Mouse (Mus musculus) kidney, embryonic 14.5 days (tissue): ENCODE results near the gene Gm1043. TPM values are rescaled to one million over a fixed set of nuclear protein-coding genes. Genes with fewer than 3 reads are reported as not detected.
A peak's percentile ranks its signal among the peaks of the same experiment; 100 is the strongest.

Experiments
- ATAC-seq: fragments of 200-750 bp; cut with Nextera tagmentation; 2 replicates; pipeline ENCODE4 v1.8.0; 2017; ENCODE audit warnings: moderate number of reproducible peaks, mild to moderate bottlenecking, moderate TSS enrichment, moderate library complexity; ENCODE audit not compliant: low FRiP score, low TSS enrichment
- H3K27ac ChIP-seq: fragments of 300-500 bp; sonication (generic); 2 replicates; pipeline ENCODE4 v1.5.1; 2014; ENCODE audit warnings: low read depth, mild to moderate bottlenecking, low read length, moderate library complexity, mixed read lengths
- H3K27me3 ChIP-seq: fragments of 300-500 bp; sonication (generic); 2 replicates; pipeline ENCODE4 v1.6.1; 2014; ENCODE audit warnings: mild to moderate bottlenecking, low read length; ENCODE audit not compliant: control insufficient read depth, insufficient read depth
- H3K36me3 ChIP-seq: fragments of 300-500 bp; sonication (generic); 2 replicates; pipeline ENCODE4 v1.6.1; 2014; ENCODE audit warnings: low read length, mixed read lengths; ENCODE audit not compliant: control insufficient read depth, insufficient read depth
- H3K4me1 ChIP-seq: fragments of 300-500 bp; sonication (generic); 2 replicates; pipeline ENCODE4 v1.6.1; 2014; ENCODE audit warnings: low read length, mixed read lengths; ENCODE audit not compliant: control insufficient read depth, insufficient read depth
- H3K4me2 ChIP-seq: fragments of 300-500 bp; sonication (generic); replicated peaks from 2 replicates; pipeline ENCODE4 v1.6.1; 2014; ENCODE audit warnings: low read depth, mild to moderate bottlenecking, low read length
- H3K4me3 ChIP-seq: fragments of 300-500 bp; sonication (generic); 2 replicates; pipeline ENCODE4 v1.5.1; 2014; ENCODE audit warnings: mild to moderate bottlenecking, low read length
- H3K9ac ChIP-seq: fragments of 300-500 bp; sonication (generic); 2 replicates; pipeline ENCODE4 v1.6.1; 2014; ENCODE audit warnings: low read depth, mild to moderate bottlenecking, low read length, moderate library complexity
- H3K9me3 ChIP-seq: fragments of 300-500 bp; sonication (generic); 2 replicates; pipeline ENCODE4 v1.6.1; 2016; ENCODE audit warnings: low read length; ENCODE audit not compliant: control insufficient read depth
- WGBS: fragments of 180-500 bp; shearing (Covaris S2); extraction: QIAGEN DNeasy Blood & Tissue Kit; methylation state at CpG from one replicate; pipeline ENCODE4 v1.1.7; 2014; 5-methylcytosine and 5-hydroxymethylcytosine counted together
- polyA plus RNA-seq: library from polyadenylated mRNA; unstranded; fragments of >200 nt; fragmentation: Nextera tagmentation; extraction: Ambion mirVana; gene quantifications from 2 replicates; pipeline ENCODE4 v1.2.1, GENCODE M21; 2014

Gene Gm1043
- polyA plus RNA-seq, 1 experiment from 2014 or later, result not detected

- Histone ChIP-seq H3K4me1 (peaks cover 12% of the 10 kb centered on the region; the same call in 1 of the 2 replicates), H3K27ac (no peak overlapping the region; the same call in 1 of the 2 replicates), H3K27me3 (peaks cover 65% of the 10 kb centered on the region), H3K36me3 (no peaks in the 10 kb centered on the region), H3K9me3 (no peaks in the 10 kb centered on the region), H3K4me3 (no peak overlapping the region), H3K4me2 (peak overlapping the region; percentile 79), H3K9ac (no peak overlapping the region)
- WGBS, result 19% methylated on average over 9 of the region's 9 CpGs
- no peak for ATAC-seq
These were observed 159.6 kb downstream of the Gm1043 start for GRCm38 (mm10) chr5:37244666-37245242.

GRCm38 (mm10) chr5:37245651-37246050, 160.5 kb downstream of the Gm1043 start:
- ATAC-seq, result 0 out of 2 replicates have a peak, but pooled peaks have one; percentile 36
- peak overlapping the region; percentile 51 for H3K4me3 ChIP-seq
- no peak overlapping the region; the same call in 1 of the 2 replicates for H3K27ac ChIP-seq
- no peaks in the 10 kb centered on the region for H3K9me3 ChIP-seq
- H3K4me1 ChIP-seq, result peaks cover 12% of the 10 kb centered on the region; the same call in 1 of the 2 replicates
- H3K9ac ChIP-seq, result peak overlapping the region; percentile 44; the same call in 1 of the 2 replicates
- no peaks in the 10 kb centered on the region for H3K36me3 ChIP-seq
- peak overlapping the region; percentile 79 for H3K4me2 ChIP-seq
- 1% methylated on average over 39 of the region's 42 CpGs for WGBS
- H3K27me3 ChIP-seq, result peaks cover 64% of the 10 kb centered on the region

- H3K9me3 ChIP-seq, result no peaks in the 10 kb centered on the region
- H3K27ac ChIP-seq, result no peak overlapping the region
- no peaks in the 10 kb centered on the region for H3K36me3 ChIP-seq
- H3K4me2 ChIP-seq, result peak overlapping the region; percentile 79
- H3K4me1 ChIP-seq, result peaks cover 12% of the 10 kb centered on the region; the same call in 1 of the 2 replicates
- peaks cover 57% of the 10 kb centered on the region for H3K27me3 ChIP-seq
- WGBS, result 1% methylated on average over 23 of the region's 37 CpGs
- 0 out of 2 replicates have a peak, but pooled peaks have one; percentile 21 for ATAC-seq
- peak overlapping the region; percentile 44 for H3K9ac ChIP-seq
- H3K4me3 ChIP-seq, result peak overlapping the region; percentile 51
These were observed 161.2 kb downstream of the Gm1043 start for GRCm38 (mm10) chr5:37246138-37246910.

- no peak for ATAC-seq
- H3K4me1 ChIP-seq, result peaks cover 4% of the 10 kb centered on the region; the same call in 1 of the 2 replicates
These were observed 162.3 kb downstream of the Gm1043 start for GRCm38 (mm10) chr5:37247456-37247855.

GRCm38 (mm10) chr5:37248870-37249269, 163.7 kb downstream of the Gm1043 start:
- H3K27ac ChIP-seq, result no peak overlapping the region
- H3K9me3 ChIP-seq, result no peaks in the 10 kb centered on the region
- peaks cover 4% of the 10 kb centered on the region; the same call in 1 of the 2 replicates for H3K4me1 ChIP-seq
- 81% methylated on average over 3 of the region's 3 CpGs for WGBS
- no peak overlapping the region for H3K4me3 ChIP-seq
- no peak overlapping the region for H3K9ac ChIP-seq
- no peak for ATAC-seq
- H3K27me3 ChIP-seq, result peaks cover 34% of the 10 kb centered on the region
- H3K4me2 ChIP-seq, result no peak overlapping the region
- no peaks in the 10 kb centered on the region for H3K36me3 ChIP-seq

More at GRCm38 (mm10) chr5:37247456-37247855, 162.3 kb downstream of the Gm1043 start:
- Histone ChIP-seq H3K4me3 (no peak overlapping the region), H3K27me3 (peaks cover 46% of the 10 kb centered on the region), H3K9ac (no peak overlapping the region), H3K9me3 (no peaks in the 10 kb centered on the region), H3K36me3 (no peaks in the 10 kb centered on the region), H3K27ac (no peak overlapping the region), H3K4me2 (no peak overlapping the region)
- 45% methylated on average over 4 of the region's 4 CpGs for WGBS

- no peak overlapping the region for H3K4me2 ChIP-seq
- WGBS, result 67% methylated on average over 3 of the region's 3 CpGs
- no peak overlapping the region for H3K27ac ChIP-seq
- H3K4me1 ChIP-seq, result no peaks in the 10 kb centered on the region
- H3K9ac ChIP-seq, result no peak overlapping the region
- H3K4me3 ChIP-seq, result no peak overlapping the region
- peaks cover 8% of the 10 kb centered on the region; the same call in 1 of the 2 replicates for H3K27me3 ChIP-seq
- H3K9me3 ChIP-seq, result no peaks in the 10 kb centered on the region
- no peak for ATAC-seq
- no peaks in the 10 kb centered on the region for H3K36me3 ChIP-seq
These were observed 166.4 kb downstream of the Gm1043 start for GRCm38 (mm10) chr5:37251596-37251995.

GRCm38 (mm10) chr5:37252101-37252804, 167.1 kb downstream of the Gm1043 start:
- WGBS, result 87% methylated on average over 9 of the region's 9 CpGs
- Histone ChIP-seq H3K9ac (no peak overlapping the region), H3K4me3 (no peak overlapping the region), H3K27me3 (0 out of 2 replicates have a peak, but pooled peaks cover 3% of the 10 kb centered on the region), H3K27ac (no peak overlapping the region), H3K4me2 (no peak overlapping the region), H3K4me1 (no peaks in the 10 kb centered on the region), H3K9me3 (no peaks in the 10 kb centered on the region), H3K36me3 (no peaks in the 10 kb centered on the region)
- ATAC-seq, result no peak

GRCm38 (mm10) chr5:37254523-37254922, 169.4 kb downstream of the Gm1043 start:
- H3K9ac ChIP-seq, result no peak overlapping the region
- no peak overlapping the region for H3K27ac ChIP-seq
- H3K27me3 ChIP-seq, result no peaks in the 10 kb centered on the region
- WGBS, result 87% methylated on average over 4 of the region's 4 CpGs
- H3K4me3 ChIP-seq, result no peak overlapping the region
- H3K36me3 ChIP-seq, result no peaks in the 10 kb centered on the region
- ATAC-seq, result no peak
- no peaks in the 10 kb centered on the region for H3K4me1 ChIP-seq
- H3K9me3 ChIP-seq, result no peaks in the 10 kb centered on the region
- H3K4me2 ChIP-seq, result no peak overlapping the region
